Mouse (Mus musculus) lung, adult 2 months (tissue): ENCODE measurements around the gene Bptf.

ENCODE experiments used
- CTCF ChIP-seq: fragments of 200-500 bp; IDR thresholded peaks from 2 replicates; pipeline ENCODE4 v1.5.1; 2011; ENCODE audit warnings: mild to moderate bottlenecking, low read length, control low read depth; ENCODE audit not compliant: insufficient read depth
- POLR2A ChIP-seq: fragments of 200-500 bp; IDR thresholded peaks from 2 replicates; pipeline ENCODE4 v1.6.1; 2011; ENCODE audit warnings: low read depth, mild to moderate bottlenecking, control low read depth, low read length, borderline replicate concordance; ENCODE audit errors: extremely low read depth

GRCm38 (mm10) chr11:107108892-107109291, 23.0 kb downstream of the Bptf start:
- peak; percentile 54 for TF ChIP-seq CTCF
- TF ChIP-seq POLR2A: no peak
